In genomic region chr4:133298516-133299365, GRCm38 (mm10) we compare ENCODE assay signal across 8 mouse cellular contexts. TPM values are rescaled to one million over a fixed set of nuclear protein-coding genes. Genes with fewer than 3 reads are reported as not detected.
DNase-seq lines count a peak whose midpoint lies in the region; ATAC-seq and TF ChIP-seq lines count a peak whose summit lies in the region.

No protein-coding gene starts in this region.

- no peak overlapping the region for H3K4me3 ChIP-seq in heart, adult 2 months
- H3K4me3 ChIP-seq in heart, embryonic 11.5 days (ENCODE audit: low read depth, low read length) = no peak overlapping the region
- H3K4me3 ChIP-seq in embryonic facial prominence, embryonic 10.5 days = no peak overlapping the region
- H3K4me3 ChIP-seq in hindbrain, postnatal 0 days (ENCODE audit: low read length) = no peak overlapping the region
- no peak overlapping the region for H3K4me3 ChIP-seq in neural tube, embryonic 11.5 days (ENCODE audit: low read depth, low read length)

- no peaks in the 10 kb centered on the region for H3K4me1 ChIP-seq in heart, adult 2 months (ENCODE audit: control insufficient read depth, insufficient read depth, low read length)
- H3K4me1 ChIP-seq in heart, embryonic 11.5 days (ENCODE audit: control insufficient read depth, insufficient read depth, low read length) = peaks cover 19% of the 10 kb centered on the region
- H3K4me1 ChIP-seq in embryonic facial prominence, embryonic 10.5 days = peaks cover 38% of the 10 kb centered on the region
- H3K4me1 ChIP-seq in hindbrain, postnatal 0 days (ENCODE audit: insufficient read depth, low read length) = peaks cover 26% of the 10 kb centered on the region
- peaks cover 15% of the 10 kb centered on the region for H3K4me1 ChIP-seq in neural tube, embryonic 11.5 days (ENCODE audit: control insufficient read depth, insufficient read depth, low read length)

- no peak for TF ChIP-seq CTCF in heart, adult 2 months (IDR thresholded peaks at IDR 0.05)
- no peak for TF ChIP-seq CTCF in hindbrain, postnatal 0 days (IDR thresholded peaks at IDR 0.05; ENCODE audit: low read depth)

- TF ChIP-seq POLR2A in heart, adult 2 months (IDR thresholded peaks at IDR 0.05; ENCODE audit: insufficient read depth, low read depth, low read length) = no peak

- whole genome bisulfite sequencing in heart, adult 2 months = 59% methylated on average over 12 of the region's 12 CpGs
- WGBS in heart, embryonic 11.5 days (ENCODE audit: insufficient replicate concordance) = 37% methylated on average over 12 of the region's 12 CpGs
- WGBS in embryonic facial prominence, embryonic 10.5 days = 33% methylated on average over 12 of the region's 12 CpGs
- 21% methylated on average over 12 of the region's 12 CpGs for WGBS in hindbrain, postnatal 0 days
- 25% methylated on average over 12 of the region's 12 CpGs for WGBS in neural tube, embryonic 11.5 days

- ATAC-seq in heart, embryonic 11.5 days (replicated peaks; ENCODE audit: insufficient number of reproducible peaks, low FRiP score, low TSS enrichment) = no peak
- peak; percentile 69 for ATAC-seq in hindbrain, postnatal 0 days
- ATAC-seq in neural tube, embryonic 11.5 days (ENCODE audit: insufficient read depth, low FRiP score, low TSS enrichment) = no peak

- no peaks in the 10 kb centered on the region for H3K27me3 ChIP-seq in heart, adult 2 months (ENCODE audit: control insufficient read depth, insufficient read depth, low read length)
- peaks cover 4% of the 10 kb centered on the region; the same call in 1 of the 2 replicates for H3K27me3 ChIP-seq in heart, embryonic 11.5 days (ENCODE audit: control insufficient read depth, insufficient read depth, low read length)
- H3K27me3 ChIP-seq in embryonic facial prominence, embryonic 10.5 days (replicated peaks; ENCODE audit: low read depth, poor library complexity, severe bottlenecking) = peaks cover 12% of the 10 kb centered on the region
- no peaks in the 10 kb centered on the region for H3K27me3 ChIP-seq in hindbrain, postnatal 0 days (ENCODE audit: insufficient read depth, low read length)
- H3K27me3 ChIP-seq in neural tube, embryonic 11.5 days (ENCODE audit: control insufficient read depth, insufficient read depth, low read length) = no peaks in the 10 kb centered on the region

- TF ChIP-seq EP300 in heart, adult 2 months (IDR thresholded peaks at IDR 0.05; ENCODE audit: insufficient read depth, low read depth, low read length) = 0 out of 2 replicates have a peak, but pooled peaks have one; percentile 13

- no peaks in the 10 kb centered on the region for H3K9me3 ChIP-seq in heart, embryonic 11.5 days (replicated peaks; ENCODE audit: control insufficient read depth, low read length)
- no peaks in the 10 kb centered on the region for H3K9me3 ChIP-seq in embryonic facial prominence, embryonic 10.5 days
- no peaks in the 10 kb centered on the region for H3K9me3 ChIP-seq in hindbrain, postnatal 0 days (ENCODE audit: low read length)
- H3K9me3 ChIP-seq in neural tube, embryonic 11.5 days (ENCODE audit: control insufficient read depth, low read length) = no peaks in the 10 kb centered on the region

- no peaks in the 10 kb centered on the region for H3K79me2 ChIP-seq in heart, adult 2 months (replicated peaks; ENCODE audit: control insufficient read depth, insufficient read depth, low read length)

- no peak for DNase-seq in heart, adult 2 months
- DNase-seq in Muller cell, postnatal 12 days (ENCODE audit: inconsistent ontology term) = peak; percentile 99
- DNase-seq in embryonic facial prominence, embryonic 10.5 days (ENCODE audit: low spot score) = no peak
- DNase-seq in hindbrain, postnatal 0 days (ENCODE audit: low spot score) = peak; percentile 80
- no peak for DNase-seq in neural tube, embryonic 11.5 days (ENCODE audit: low spot score)
- DNase-seq in thymus, postnatal 25 days = peak; percentile 78
- DNase-seq in ovary, adult 18-20 months (ENCODE audit: low spot score) = no peak

- no peak overlapping the region for H3K4me2 ChIP-seq in heart, embryonic 11.5 days
- no peak overlapping the region for H3K4me2 ChIP-seq in hindbrain, postnatal 0 days (ENCODE audit: low read depth, low read length)
- H3K4me2 ChIP-seq in neural tube, embryonic 11.5 days (ENCODE audit: low read depth) = no peak overlapping the region

- H3K9ac ChIP-seq in heart, adult 2 months (ENCODE audit: low read depth, low read length) = no peak overlapping the region
- no peak overlapping the region; the same call in 1 of the 2 replicates for H3K9ac ChIP-seq in heart, embryonic 11.5 days (ENCODE audit: low read depth, low read length)
- H3K9ac ChIP-seq in hindbrain, postnatal 0 days (replicated peaks; ENCODE audit: low read length) = no peak overlapping the region; the same call in 1 of the 2 replicates
- H3K9ac ChIP-seq in neural tube, embryonic 11.5 days (ENCODE audit: low read length) = no peak overlapping the region; the same call in 1 of the 2 replicates

- intact Hi-C loops in heart, adult 2 months (cut with DNase I) = no loop called here

- H3K27ac ChIP-seq in heart, adult 2 months = 0 out of 2 replicates have a peak overlapping the region, but pooled peaks have one; percentile 16
- H3K27ac ChIP-seq in heart, embryonic 11.5 days (ENCODE audit: low read depth, low read length) = no peak overlapping the region
- H3K27ac ChIP-seq in embryonic facial prominence, embryonic 10.5 days (replicated peaks) = peak overlapping the region; percentile 63
- peak overlapping the region; percentile 89 for H3K27ac ChIP-seq in hindbrain, postnatal 0 days
- H3K27ac ChIP-seq in neural tube, embryonic 11.5 days (ENCODE audit: low read depth, low read length) = 0 out of 2 replicates have a peak overlapping the region, but pooled peaks have one; percentile 49

- H3K36me3 ChIP-seq in heart, adult 2 months (ENCODE audit: control insufficient read depth, insufficient read depth, low read length) = no peaks in the 10 kb centered on the region
- H3K36me3 ChIP-seq in heart, embryonic 11.5 days (ENCODE audit: control insufficient read depth, insufficient read depth, low read length) = peaks cover 14% of the 10 kb centered on the region; the same call in 1 of the 2 replicates
- H3K36me3 ChIP-seq in embryonic facial prominence, embryonic 10.5 days (replicated peaks) = peaks cover 86% of the 10 kb centered on the region
- H3K36me3 ChIP-seq in hindbrain, postnatal 0 days (ENCODE audit: insufficient read depth, low read length) = peaks cover 21% of the 10 kb centered on the region
- H3K36me3 ChIP-seq in neural tube, embryonic 11.5 days (ENCODE audit: control insufficient read depth, insufficient read depth, low read length) = peaks cover 2% of the 10 kb centered on the region; the same call in 1 of the 2 replicates

RNA-seq across cellular contexts. Expression of gene Tmem222, which starts 21.1 kb away (rescaled TPM):
- 10 to 100 TPM; 31.9 to 33.9 TPM for total RNA-seq in heart, adult 2 months (2021)
- 48.3 and 72.9 TPM in 2 replicates for polyA plus RNA-seq in heart, adult 2 months (2012; rRNA removed)
- 57.5 and 64.9 TPM in 2 replicates for polyA plus RNA-seq in heart, embryonic 11.5 days (2014; fragmentation: Nextera tagmentation; extraction: Ambion mirVana)
- polyA plus RNA-seq in embryonic facial prominence, embryonic 10.5 days (2016; fragmentation: Nextera tagmentation; extraction: Ambion mirVana) = 81.4 and 86.7 TPM in 2 replicates
- total RNA-seq in hindbrain, postnatal 0 days (2014; rRNA removed) = 120 and 138 TPM in 2 replicates
- 127 and 136 TPM in 2 replicates for polyA plus RNA-seq in hindbrain, postnatal 0 days (2015; fragmentation: Nextera tagmentation; extraction: Ambion mirVana)
- polyA plus RNA-seq in neural tube, embryonic 11.5 days (2014; fragmentation: Nextera tagmentation; extraction: Ambion mirVana) = 79.0 and 91.0 TPM in 2 replicates

RNA-seq across cellular contexts. Expression of gene Sytl1, which starts 35.8 kb away (rescaled TPM):
- total RNA-seq in heart, adult 2 months (2021) = under 1 TPM; 0.29 to 0.61 TPM
- 0.53 and 0.80 TPM in 2 replicates for polyA plus RNA-seq in heart, adult 2 months (2012; rRNA removed)
- polyA plus RNA-seq in heart, embryonic 11.5 days (2014; fragmentation: Nextera tagmentation; extraction: Ambion mirVana) = 0.11 and 0.42 TPM in 2 replicates
- 1.3 and 1.6 TPM in 2 replicates for polyA plus RNA-seq in embryonic facial prominence, embryonic 10.5 days (2016; fragmentation: Nextera tagmentation; extraction: Ambion mirVana)
- total RNA-seq in hindbrain, postnatal 0 days (2014; rRNA removed) = 1.4 TPM in 1 of 2 replicates, not detected in the other
- polyA plus RNA-seq in hindbrain, postnatal 0 days (2015; fragmentation: Nextera tagmentation; extraction: Ambion mirVana) = 0.18 and 0.40 TPM in 2 replicates
- polyA plus RNA-seq in neural tube, embryonic 11.5 days (2014; fragmentation: Nextera tagmentation; extraction: Ambion mirVana) = 1.2 and 1.4 TPM in 2 replicates

RNA-seq across cellular contexts. Expression of gene Wdtc1, which starts 54.5 kb away (rescaled TPM):
- 10 to 100 TPM; 73.6 to 96.1 TPM for total RNA-seq in heart, adult 2 months (2021)
- polyA plus RNA-seq in heart, adult 2 months (2012; rRNA removed) = 61.8 and 65.1 TPM in 2 replicates
- 13.3 and 15.5 TPM in 2 replicates for polyA plus RNA-seq in heart, embryonic 11.5 days (2014; fragmentation: Nextera tagmentation; extraction: Ambion mirVana)
- polyA plus RNA-seq in embryonic facial prominence, embryonic 10.5 days (2016; fragmentation: Nextera tagmentation; extraction: Ambion mirVana) = 17.2 and 17.7 TPM in 2 replicates
- total RNA-seq in hindbrain, postnatal 0 days (2014; rRNA removed) = 47.7 and 51.9 TPM in 2 replicates
- 12.8 and 14.9 TPM in 2 replicates for polyA plus RNA-seq in hindbrain, postnatal 0 days (2015; fragmentation: Nextera tagmentation; extraction: Ambion mirVana)
- 26.4 and 27.0 TPM in 2 replicates for polyA plus RNA-seq in neural tube, embryonic 11.5 days (2014; fragmentation: Nextera tagmentation; extraction: Ambion mirVana)

RNA-seq across cellular contexts. Expression of gene Map3k6, which starts 58.1 kb away (rescaled TPM):
- total RNA-seq in heart, adult 2 months (2021) = 10 to 100 TPM; 16.3 to 27.3 TPM
- polyA plus RNA-seq in heart, adult 2 months (2012; rRNA removed) = 12.0 and 15.7 TPM in 2 replicates
- 1.5 and 1.7 TPM in 2 replicates for polyA plus RNA-seq in heart, embryonic 11.5 days (2014; fragmentation: Nextera tagmentation; extraction: Ambion mirVana)
- 1.7 and 1.8 TPM in 2 replicates for polyA plus RNA-seq in embryonic facial prominence, embryonic 10.5 days (2016; fragmentation: Nextera tagmentation; extraction: Ambion mirVana)
- 7.2 and 11.7 TPM in 2 replicates for total RNA-seq in hindbrain, postnatal 0 days (2014; rRNA removed)
- 4.7 and 5.8 TPM in 2 replicates for polyA plus RNA-seq in hindbrain, postnatal 0 days (2015; fragmentation: Nextera tagmentation; extraction: Ambion mirVana)
- polyA plus RNA-seq in neural tube, embryonic 11.5 days (2014; fragmentation: Nextera tagmentation; extraction: Ambion mirVana) = 1.5 and 2.7 TPM in 2 replicates

Comparison
In these comparisons a context has a peak if more than half of its experiments do, and no peak if none do; other contexts are left out.
1. DNase-seq: peak in Muller cell, postnatal 12 days (single experiment), hindbrain, postnatal 0 days (single experiment) and thymus, postnatal 25 days (single experiment); none in heart, adult 2 months (0 of 2), embryonic facial prominence, embryonic 10.5 days (single experiment), neural tube, embryonic 11.5 days (single experiment) and ovary, adult 18-20 months (single experiment).